Mouse (Mus musculus) B cell, adult 2 months (primary cell): Measurements from ENCODE around the gene Mpdu1.
"Not testable (repeated sequence)": the region's sequence is repeated elsewhere in the genome, so short reads cannot be mapped to it uniquely, and the experiment has no call there.

Experiments used
- DNase-seq, 2 experiments: peaks; one replicate each; pipeline ENCODE4 v3.0.0; 2022

Gene Mpdu1

DNA sequence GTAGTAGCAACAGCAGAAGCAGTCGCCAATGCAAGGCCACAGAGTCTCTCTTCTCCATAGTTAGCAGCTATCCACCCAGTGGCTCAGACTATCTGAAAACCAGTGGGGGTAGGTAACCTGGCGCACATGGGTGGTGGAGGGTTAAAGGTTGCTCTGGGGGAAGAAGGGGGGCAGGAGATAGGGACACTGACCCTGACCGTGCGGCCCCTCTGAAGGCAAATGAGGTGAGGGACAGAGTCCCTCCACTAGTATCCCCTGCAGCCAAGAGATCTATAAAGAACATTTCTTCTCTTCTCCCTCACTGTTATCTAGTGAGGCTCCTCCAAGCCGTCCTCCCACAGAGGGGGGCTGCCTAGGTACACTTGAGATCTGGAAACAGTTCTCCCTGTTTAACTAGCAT lies 44.6 kb downstream of the Mpdu1 start, which contains the start of gene Shbg:
Shbg (minus strand) TSS at position 101 of the 400 bp plus-strand sequence.
- no peak for DNase-seq

GRCm38 (mm10) chr11:69616781-69617180 lies 45.7 kb downstream of the Mpdu1 start:
- DNase-seq, result no peak

GRCm38 (mm10) chr11:69614257-69614588 lies 48.2 kb downstream of the Mpdu1 start:
- not testable (repeated sequence) for DNase-seq

- DNase-seq, result peak; percentile 57 to 64
These were observed 48.7 kb downstream of the Mpdu1 start for GRCm38 (mm10) chr11:69613553-69614256.

GRCm38 (mm10) chr11:69610899-69611298 lies 51.5 kb downstream of the Mpdu1 start:
- DNase-seq, result no peak

GRCm38 (mm10) chr11:69609416-69609815 lies 53.0 kb downstream of the Mpdu1 start:
- no peak for DNase-seq

DNA sequence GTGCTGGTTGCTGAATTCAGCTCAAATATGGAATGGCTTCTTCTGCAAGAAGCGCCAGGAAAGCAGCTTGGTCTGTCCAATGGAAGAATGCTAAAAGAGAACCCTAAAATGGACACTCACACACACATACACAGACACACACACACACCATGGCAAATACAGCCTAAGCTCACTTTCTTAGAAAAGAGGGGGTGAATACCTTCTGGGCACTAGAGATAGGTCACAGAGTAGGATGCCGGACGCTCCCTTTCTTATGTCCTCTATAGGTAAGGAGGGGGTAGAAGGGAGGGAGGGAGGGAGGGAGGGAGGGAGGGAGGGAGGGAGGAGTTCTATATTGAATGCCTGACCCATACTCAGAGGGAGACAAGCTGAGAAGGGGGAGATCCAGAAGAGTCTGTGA lies 53.9 kb downstream of the Mpdu1 start:
- no peak for DNase-seq

DNA sequence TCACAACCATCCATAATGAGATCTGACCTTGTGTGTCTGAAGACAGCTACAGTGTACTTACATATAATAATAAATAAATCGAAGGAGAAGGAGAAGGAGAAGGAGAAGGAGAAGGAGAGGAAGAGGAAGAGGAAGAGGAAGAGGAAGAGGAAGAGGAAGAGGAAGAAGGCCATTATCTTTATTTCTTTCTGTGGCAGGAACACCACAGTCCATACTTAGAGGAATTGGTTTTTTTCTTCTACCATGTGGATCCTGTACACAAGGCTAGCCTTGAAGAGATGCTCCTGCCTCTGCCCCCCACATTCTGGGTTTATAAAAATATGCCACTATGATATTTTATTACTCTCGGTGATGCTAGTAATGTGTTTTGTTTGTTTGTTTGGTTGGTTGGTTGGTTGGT lies 55.6 kb downstream of the Mpdu1 start:
- no peak for DNase-seq
